Mouse (Mus musculus) lung, embryonic 16.5 days (tissue): Measurements from ENCODE around the gene Fbxw10. TPM values are rescaled to one million over a fixed set of nuclear protein-coding genes. Genes with fewer than 3 reads are reported as not detected.

Experiments used
- ATAC-seq: fragments of 200-750 bp; cut with Nextera tagmentation; 2 replicates; pipeline ENCODE4 v1.8.0; 2017; ENCODE audit warnings: low read depth, mild to moderate bottlenecking, moderate library complexity
- H3K27ac ChIP-seq: fragments of 300-500 bp; sonication (generic); 2 replicates; pipeline ENCODE4 v1.5.1; 2014; ENCODE audit warnings: mild to moderate bottlenecking, control low read depth, low read length
- H3K27me3 ChIP-seq: fragments of 300-500 bp; sonication (generic); 2 replicates; pipeline ENCODE4 v1.6.1; 2014; ENCODE audit warnings: low read depth, low read length, mixed read lengths; ENCODE audit not compliant: control insufficient read depth, insufficient read depth
- H3K36me3 ChIP-seq: fragments of 300-500 bp; sonication (generic); 2 replicates; pipeline ENCODE4 v1.6.1; 2014; ENCODE audit warnings: low read length; ENCODE audit not compliant: control insufficient read depth, insufficient read depth
- H3K4me1 ChIP-seq: fragments of 300-500 bp; sonication (generic); replicated peaks from 2 replicates; pipeline ENCODE4 v1.6.1; 2014; ENCODE audit warnings: low read length, mixed read lengths; ENCODE audit not compliant: control insufficient read depth, insufficient read depth
- H3K4me2 ChIP-seq: fragments of 300-500 bp; sonication (generic); 2 replicates; pipeline ENCODE4 v1.6.1; 2014; ENCODE audit warnings: low read depth, low read length, control low read depth
- H3K4me3 ChIP-seq: fragments of 300-500 bp; sonication (generic); 2 replicates; pipeline ENCODE4 v1.5.1; 2014; ENCODE audit warnings: mild to moderate bottlenecking, low read length, control low read depth
- H3K9ac ChIP-seq: fragments of 300-500 bp; sonication (generic); 2 replicates; pipeline ENCODE4 v1.6.1; 2014; ENCODE audit warnings: low read length, control low read depth
- H3K9me3 ChIP-seq: fragments of 300-500 bp; sonication (generic); 2 replicates; pipeline ENCODE4 v1.6.1; 2016; ENCODE audit warnings: low read length; ENCODE audit not compliant: control insufficient read depth
- WGBS: fragments of 180-500 bp; shearing (Covaris S2); extraction: QIAGEN DNeasy Blood & Tissue Kit; methylation state at CpG from one replicate; pipeline ENCODE4 v1.1.7; 2014; 5-methylcytosine and 5-hydroxymethylcytosine counted together
- polyA plus RNA-seq: library from polyadenylated mRNA; unstranded; fragments of >200 nt; fragmentation: Nextera tagmentation; extraction: Ambion mirVana; gene quantifications from 2 replicates; pipeline ENCODE4 v1.2.1, GENCODE M21; 2015

Fbxw10 gene
- polyA plus RNA-seq, 1 experiment from 2014 or later = 0.40 TPM

DNA sequence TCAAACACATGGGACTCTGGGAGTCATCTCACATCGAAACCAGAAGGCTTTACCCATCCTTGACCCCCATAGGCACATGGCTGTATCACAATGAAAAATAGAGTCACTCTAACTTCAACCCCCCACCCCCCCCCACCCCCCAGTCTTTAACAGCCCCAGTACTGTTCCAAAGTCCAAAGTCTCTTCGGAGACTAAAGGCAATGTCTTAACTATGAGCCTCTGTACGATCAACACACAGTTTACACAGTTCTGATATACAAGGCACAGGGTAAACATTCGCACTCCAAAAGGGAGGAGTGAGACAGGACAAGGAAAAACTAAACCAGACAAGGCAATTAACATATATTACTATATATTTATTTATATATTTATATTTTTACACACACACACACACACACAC lies 19.7 kb upstream of the Fbxw10 start:
- WGBS = 72% methylated on average over 4 of the region's 4 CpGs
- Histone ChIP-seq H3K4me1 (peaks cover 3% of the 10 kb centered on the region; the same call in 1 of the 2 replicates), H3K27ac (no peak overlapping the region), H3K4me2 (no peak overlapping the region), H3K9ac (no peak overlapping the region), H3K27me3 (no peaks in the 10 kb centered on the region), H3K9me3 (no peaks in the 10 kb centered on the region), H3K4me3 (no peak overlapping the region), H3K36me3 (no peaks in the 10 kb centered on the region)
- no peak for ATAC-seq

DNA sequence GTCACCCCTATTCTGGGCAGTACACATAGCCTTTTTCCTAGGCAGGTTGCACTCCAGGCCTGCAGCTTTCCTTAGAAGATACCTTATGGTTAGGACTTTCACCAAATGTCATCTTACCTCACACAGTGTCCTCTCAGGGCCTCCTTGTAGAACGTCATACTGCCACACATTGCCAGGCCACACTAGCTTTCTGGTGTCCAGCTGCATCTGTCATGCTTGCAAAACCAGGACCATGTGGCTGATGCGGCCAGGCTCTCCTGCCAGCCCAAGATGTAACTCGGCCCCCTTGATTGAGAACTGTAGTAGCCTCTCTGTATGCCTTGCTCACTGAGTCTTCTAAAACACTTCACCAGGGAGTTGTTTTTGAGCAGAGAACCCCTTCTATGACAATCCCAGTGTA lies 19.0 kb upstream of the Fbxw10 start:
- no peak for ATAC-seq
- no peaks in the 10 kb centered on the region for H3K27me3 ChIP-seq
- H3K36me3 ChIP-seq = no peaks in the 10 kb centered on the region
- H3K4me1 ChIP-seq = peaks cover 3% of the 10 kb centered on the region; the same call in 1 of the 2 replicates
- no peak overlapping the region for H3K4me2 ChIP-seq
- H3K9ac ChIP-seq = no peak overlapping the region
- 73% methylated on average over 3 of the region's 3 CpGs for WGBS
- no peak overlapping the region for H3K4me3 ChIP-seq
- H3K27ac ChIP-seq = no peak overlapping the region
- no peaks in the 10 kb centered on the region for H3K9me3 ChIP-seq

DNA sequence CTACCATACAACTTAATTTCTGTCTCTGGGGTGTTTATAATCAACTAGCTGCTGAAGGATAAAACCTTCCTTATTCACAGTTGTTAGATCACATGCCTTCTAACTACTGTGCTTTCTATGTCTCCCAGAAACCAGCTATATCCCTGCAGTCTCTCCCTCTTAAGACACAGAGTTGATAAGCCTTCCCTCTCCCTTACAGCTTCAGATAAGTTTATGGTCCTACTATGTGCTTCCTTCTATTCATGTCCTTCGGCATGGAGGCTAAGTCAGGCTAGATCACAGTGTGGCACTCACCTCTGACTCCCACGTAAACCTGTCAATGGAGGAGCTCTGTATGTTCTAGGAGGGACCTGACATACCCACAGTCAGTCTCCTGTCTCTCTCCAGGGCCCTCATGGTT lies 16.5 kb upstream of the Fbxw10 start:
- H3K9me3 ChIP-seq = no peaks in the 10 kb centered on the region
- no peak overlapping the region for H3K4me3 ChIP-seq
- H3K27me3 ChIP-seq = no peaks in the 10 kb centered on the region
- no peak for ATAC-seq
- no peak overlapping the region for H3K9ac ChIP-seq
- peaks cover 1% of the 10 kb centered on the region; the same call in 1 of the 2 replicates for H3K4me1 ChIP-seq
- H3K27ac ChIP-seq = no peak overlapping the region
- 71% methylated on average over 2 of the region's 2 CpGs for WGBS
- H3K4me2 ChIP-seq = no peak overlapping the region
- no peaks in the 10 kb centered on the region for H3K36me3 ChIP-seq

GRCm38 (mm10) chr11:62831906-62832305 lies 15.0 kb upstream of the Fbxw10 start:
- H3K9me3 ChIP-seq = no peaks in the 10 kb centered on the region
- H3K4me1 ChIP-seq = no peaks in the 10 kb centered on the region
- no peak overlapping the region for H3K27ac ChIP-seq
- H3K4me2 ChIP-seq = no peak overlapping the region
- no peaks in the 10 kb centered on the region for H3K27me3 ChIP-seq
- ATAC-seq = no peak
- H3K9ac ChIP-seq = no peak overlapping the region
- no peak overlapping the region for H3K4me3 ChIP-seq
- no peaks in the 10 kb centered on the region for H3K36me3 ChIP-seq

GRCm38 (mm10) chr11:62844562-62844961 lies 2.3 kb upstream of the Fbxw10 start:
- H3K27ac ChIP-seq = no peak overlapping the region
- H3K9me3 ChIP-seq = no peaks in the 10 kb centered on the region
- no peak overlapping the region for H3K4me3 ChIP-seq
- H3K4me2 ChIP-seq = no peak overlapping the region
- H3K4me1 ChIP-seq = peaks cover 4% of the 10 kb centered on the region; the same call in 1 of the 2 replicates
- H3K27me3 ChIP-seq = no peaks in the 10 kb centered on the region
- ATAC-seq = no peak
- 72% methylated on average over 5 of the region's 5 CpGs for WGBS
- no peak overlapping the region for H3K9ac ChIP-seq
- H3K36me3 ChIP-seq = peaks cover 9% of the 10 kb centered on the region

- no peaks in the 10 kb centered on the region for H3K9me3 ChIP-seq
- 73% methylated on average over 3 of the region's 3 CpGs for WGBS
- no peaks in the 10 kb centered on the region for H3K27me3 ChIP-seq
- H3K4me3 ChIP-seq = no peak overlapping the region
- no peak overlapping the region for H3K4me2 ChIP-seq
- H3K27ac ChIP-seq = no peak overlapping the region
- H3K9ac ChIP-seq = no peak overlapping the region
- peaks cover 4% of the 10 kb centered on the region; the same call in 1 of the 2 replicates for H3K4me1 ChIP-seq
- no peak for ATAC-seq
- H3K36me3 ChIP-seq = peaks cover under 1% of the 10 kb centered on the region; the same call in 1 of the 2 replicates
Measured at GRCm38 (mm10) chr11:62845730-62846129, 1.1 kb upstream of the Fbxw10 start.

DNA sequence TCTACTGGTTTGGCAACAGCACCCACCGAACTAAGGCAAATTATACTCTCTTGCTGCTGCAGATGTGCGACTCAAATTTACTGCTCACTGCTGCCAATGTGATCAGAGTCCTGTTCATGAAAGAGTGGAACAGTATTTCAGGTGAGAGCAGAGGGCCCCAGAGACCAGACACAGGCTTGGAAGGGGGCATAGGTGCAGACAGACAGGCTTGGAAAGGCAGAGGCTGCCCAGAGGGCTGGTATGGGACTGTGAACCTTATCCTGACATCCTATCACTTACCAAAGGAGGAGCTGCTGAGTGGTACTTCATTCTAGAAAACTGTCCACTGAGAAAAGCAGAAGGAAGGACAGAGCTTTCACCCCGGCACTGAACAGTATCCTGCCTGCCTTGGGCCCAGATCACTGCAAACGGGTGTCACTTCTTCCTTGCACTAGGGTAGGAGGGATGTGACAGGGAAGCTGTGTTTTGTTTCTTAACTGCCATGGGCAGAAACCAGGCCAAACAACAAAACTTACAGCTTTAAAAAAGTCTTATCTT lies 854 bp downstream of the Fbxw10 start:
- Histone ChIP-seq H3K36me3 (no peaks in the 10 kb centered on the region), H3K9ac (no peak overlapping the region), H3K27me3 (no peaks in the 10 kb centered on the region), H3K4me3 (no peak overlapping the region), H3K4me2 (no peak overlapping the region), H3K27ac (no peak overlapping the region), H3K4me1 (peaks cover 4% of the 10 kb centered on the region; the same call in 1 of the 2 replicates), H3K9me3 (no peaks in the 10 kb centered on the region)
- 55% methylated on average over 4 of the region's 4 CpGs for WGBS
- ATAC-seq = no peak

- H3K4me3 ChIP-seq = no peak overlapping the region
- H3K4me1 ChIP-seq = peaks cover 4% of the 10 kb centered on the region; the same call in 1 of the 2 replicates
- H3K4me2 ChIP-seq = no peak overlapping the region
- H3K27me3 ChIP-seq = no peaks in the 10 kb centered on the region
- no peak overlapping the region for H3K27ac ChIP-seq
- no peak overlapping the region for H3K9ac ChIP-seq
- no peaks in the 10 kb centered on the region for H3K36me3 ChIP-seq
- no peak for ATAC-seq
- no peaks in the 10 kb centered on the region for H3K9me3 ChIP-seq
- 48% methylated on average over 2 of the region's 2 CpGs for WGBS
Measured at GRCm38 (mm10) chr11:62848301-62848700, 1.4 kb downstream of the Fbxw10 start.

DNA sequence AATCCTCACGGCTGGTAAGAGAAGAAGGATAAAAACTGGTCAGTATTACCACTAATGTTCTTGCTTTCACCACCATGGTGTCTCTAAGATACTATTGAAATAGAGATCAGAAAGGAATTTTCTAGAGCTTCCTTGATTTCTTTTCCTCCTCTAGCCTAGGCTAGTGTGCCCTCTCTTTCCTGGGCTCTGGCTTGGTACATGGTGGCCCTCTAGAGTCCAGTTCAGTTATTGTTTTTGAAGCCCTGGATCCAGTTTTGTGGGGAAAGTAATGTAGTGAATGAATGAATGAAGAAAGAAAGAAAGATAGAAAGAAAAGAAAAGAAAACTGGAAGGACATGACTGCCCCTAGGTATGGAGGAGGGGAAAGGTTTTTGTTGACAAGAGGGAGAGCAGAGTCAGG lies 4.3 kb downstream of the Fbxw10 start:
- WGBS = 77% methylated on average over 1 of the region's 1 CpGs
- ATAC-seq = no peak
- H3K27me3 ChIP-seq = no peaks in the 10 kb centered on the region
- H3K9me3 ChIP-seq = no peaks in the 10 kb centered on the region
- no peaks in the 10 kb centered on the region for H3K36me3 ChIP-seq
- H3K4me2 ChIP-seq = no peak overlapping the region
- no peak overlapping the region for H3K4me3 ChIP-seq
- H3K9ac ChIP-seq = no peak overlapping the region
- H3K27ac ChIP-seq = no peak overlapping the region
- H3K4me1 ChIP-seq = peaks cover 4% of the 10 kb centered on the region; the same call in 1 of the 2 replicates

DNA sequence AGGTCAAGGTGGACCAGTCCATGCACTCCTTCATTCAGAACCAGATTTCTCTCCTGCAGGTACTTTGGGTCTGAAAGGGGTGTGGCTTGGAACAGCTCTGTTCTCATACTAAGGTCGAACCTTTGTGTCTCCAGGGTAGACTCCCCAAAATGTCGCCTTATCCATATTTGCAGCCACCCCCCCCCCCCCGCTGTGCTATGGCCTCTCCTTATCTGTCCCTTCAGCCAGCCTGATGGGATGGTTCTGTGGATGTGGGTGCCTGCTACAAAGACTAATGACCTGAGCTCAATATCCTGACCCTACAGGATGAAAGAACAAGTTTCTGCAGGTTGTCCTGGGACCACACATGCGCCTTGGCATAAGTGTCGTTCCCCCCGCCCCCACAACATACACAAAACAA lies 6.5 kb downstream of the Fbxw10 start:
- no peak overlapping the region for H3K27ac ChIP-seq
- H3K4me1 ChIP-seq = no peaks in the 10 kb centered on the region
- no peaks in the 10 kb centered on the region for H3K9me3 ChIP-seq
- 66% methylated on average over 6 of the region's 6 CpGs for WGBS
- no peak overlapping the region for H3K4me3 ChIP-seq
- H3K27me3 ChIP-seq = no peaks in the 10 kb centered on the region
- no peak for ATAC-seq
- no peaks in the 10 kb centered on the region for H3K36me3 ChIP-seq
- no peak overlapping the region for H3K9ac ChIP-seq
- H3K4me2 ChIP-seq = no peak overlapping the region
